Mouse (Mus musculus): ENCODE results near the gene Yeats2. TPM values are rescaled to one million over a fixed set of nuclear protein-coding genes. Genes with fewer than 3 reads are reported as not detected.

Gene Yeats2
- polyA plus RNA-seq, 1 experiment from 2014 or later, result 22.3 TPM

DNA sequence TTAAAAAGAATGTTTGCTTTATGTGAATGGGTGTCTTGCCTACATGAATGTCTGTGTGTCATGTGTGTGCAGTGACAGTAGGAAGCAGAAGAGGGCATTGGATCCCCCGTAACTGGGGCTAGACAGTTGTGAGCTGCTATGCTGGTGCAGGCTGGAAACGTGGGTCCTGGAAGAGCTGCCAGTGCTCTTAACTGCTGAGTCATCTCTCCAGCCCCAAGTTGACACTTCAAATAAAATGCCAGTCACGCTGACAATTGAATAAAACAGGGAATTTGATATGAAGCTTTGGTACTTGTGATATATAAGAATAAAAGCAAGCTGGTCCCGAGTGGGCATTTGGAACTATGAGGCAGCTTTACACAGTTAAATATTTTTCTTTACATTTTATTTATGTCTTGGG lies 139.4 kb downstream of the Yeats2 start:
- H3K4me1 ChIP-seq (ENCODE audit: control insufficient read depth, insufficient read depth, low read length), result no peaks in the 10 kb centered on the region
- 78% methylated on average over 4 of the region's 4 CpGs for WGBS (ENCODE audit: insufficient replicate concordance)
- no peak overlapping the region for H3K27ac ChIP-seq (ENCODE audit: low read depth, low read length)
- H3K4me2 ChIP-seq, result no peak overlapping the region
- H3K9me3 ChIP-seq (replicated peaks; ENCODE audit: control insufficient read depth, low read length), result no peaks in the 10 kb centered on the region
- no peak for ATAC-seq (replicated peaks; ENCODE audit: insufficient number of reproducible peaks, low FRiP score, low TSS enrichment)
- H3K4me3 ChIP-seq (ENCODE audit: low read depth, low read length), result no peak overlapping the region
- H3K9ac ChIP-seq (ENCODE audit: low read depth, low read length), result no peak overlapping the region
- peaks cover 36% of the 10 kb centered on the region for H3K36me3 ChIP-seq (ENCODE audit: control insufficient read depth, insufficient read depth, low read length)
- no peaks in the 10 kb centered on the region for H3K27me3 ChIP-seq (ENCODE audit: control insufficient read depth, insufficient read depth, low read length)

Other genes with a start within 250 kb of the Yeats2 start
- 29.2 and 35.4 TPM in 2 replicates for gene Klhl6, start 158.0 kb upstream of the Yeats2 start, polyA plus RNA-seq (2014; fragmentation: Nextera tagmentation; extraction: Ambion mirVana)
- 31.5 and 37.1 TPM in 2 replicates for gene Klhl24, start 43.5 kb upstream of the Yeats2 start, polyA plus RNA-seq (2014; fragmentation: Nextera tagmentation; extraction: Ambion mirVana)
- 1.8 TPM in 2 replicates for gene Map6d1, start 100.3 kb downstream of the Yeats2 start, polyA plus RNA-seq (2014; fragmentation: Nextera tagmentation; extraction: Ambion mirVana)
- 78.0 and 79.7 TPM in 2 replicates for gene Parl, start 161.3 kb downstream of the Yeats2 start, polyA plus RNA-seq (2014; fragmentation: Nextera tagmentation; extraction: Ambion mirVana)
- not detected in 2 replicates for gene Cyp2ab1, start 184.3 kb downstream of the Yeats2 start, polyA plus RNA-seq (2014; fragmentation: Nextera tagmentation; extraction: Ambion mirVana)